Mouse (Mus musculus): Measurements from ENCODE around the gene Bnc2.

Gene Bnc2

DNA sequence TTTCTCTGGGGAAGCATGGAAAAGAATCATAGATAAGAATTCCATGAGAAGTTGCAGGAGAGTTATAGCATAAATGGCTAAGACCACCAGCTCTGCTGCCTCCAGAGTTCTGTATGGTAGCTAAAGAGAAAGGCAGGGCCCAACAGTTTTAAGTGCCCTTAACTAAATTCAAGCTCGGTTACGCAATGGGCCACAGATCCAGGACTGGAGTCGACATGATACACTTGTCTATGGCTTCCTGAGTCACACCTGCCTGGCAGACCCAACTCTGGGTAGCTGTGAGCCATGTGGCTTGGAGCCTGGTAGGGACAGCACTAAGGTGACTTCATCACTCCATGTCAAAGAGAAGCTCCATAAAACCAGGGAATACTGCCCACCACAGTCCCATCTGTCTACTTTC, 53.3 kb downstream of the Bnc2 start:
- no peaks in the 10 kb centered on the region for H3K36me3 ChIP-seq (ENCODE audit: insufficient read depth, low read length)
- H3K27me3 ChIP-seq (ENCODE audit: insufficient read depth, low read length) = no peaks in the 10 kb centered on the region
- H3K4me3 ChIP-seq (replicated peaks; ENCODE audit: low read length) = no peak overlapping the region
- no peaks in the 10 kb centered on the region for H3K9me3 ChIP-seq (ENCODE audit: low read length)
- H3K4me1 ChIP-seq (replicated peaks; ENCODE audit: low read depth, low read length) = peaks cover 44% of the 10 kb centered on the region
- TF ChIP-seq CTCF (conservative IDR thresholded peaks at IDR 0.05; ENCODE audit: low read length) (no peak), NANOG (IDR thresholded peaks at IDR 0.05; ENCODE audit: borderline replicate concordance, low read length) (no peak), POU5F1 (IDR thresholded peaks at IDR 0.05; ENCODE audit: borderline replicate concordance, low read length) (no peak)

DNA sequence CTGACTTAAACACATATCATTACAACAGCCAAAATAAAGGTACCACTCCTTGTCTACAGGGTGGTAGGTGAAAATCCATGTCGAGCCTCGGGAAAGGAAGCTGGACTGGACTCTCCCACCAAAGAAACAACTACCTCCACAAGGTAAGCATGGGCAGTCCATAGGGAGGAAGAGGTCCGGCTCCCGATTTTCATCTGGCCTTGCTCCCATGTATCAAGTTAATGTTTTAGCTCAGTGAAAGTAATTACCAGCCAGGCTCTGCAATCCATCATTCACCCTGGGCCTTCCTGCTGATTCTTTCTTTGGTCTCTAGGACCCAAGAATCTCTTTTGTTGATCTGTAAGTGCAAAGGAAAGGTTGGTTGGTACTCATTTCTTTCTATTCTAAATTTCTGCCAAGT, 65.2 kb downstream of the Bnc2 start:
- no peaks in the 10 kb centered on the region for H3K4me1 ChIP-seq (replicated peaks; ENCODE audit: low read depth, low read length)
- H3K36me3 ChIP-seq (ENCODE audit: insufficient read depth, low read length) = no peaks in the 10 kb centered on the region
- TF ChIP-seq CTCF (conservative IDR thresholded peaks at IDR 0.05; ENCODE audit: low read length) = no peak
- TF ChIP-seq NANOG (IDR thresholded peaks at IDR 0.05; ENCODE audit: borderline replicate concordance, low read length) = no peak
- no peak for TF ChIP-seq POU5F1 (IDR thresholded peaks at IDR 0.05; ENCODE audit: borderline replicate concordance, low read length)
- no peak overlapping the region for H3K4me3 ChIP-seq (replicated peaks; ENCODE audit: low read length)
- H3K27me3 ChIP-seq (ENCODE audit: insufficient read depth, low read length) = no peaks in the 10 kb centered on the region
- no peaks in the 10 kb centered on the region for H3K9me3 ChIP-seq (ENCODE audit: low read length)

DNA sequence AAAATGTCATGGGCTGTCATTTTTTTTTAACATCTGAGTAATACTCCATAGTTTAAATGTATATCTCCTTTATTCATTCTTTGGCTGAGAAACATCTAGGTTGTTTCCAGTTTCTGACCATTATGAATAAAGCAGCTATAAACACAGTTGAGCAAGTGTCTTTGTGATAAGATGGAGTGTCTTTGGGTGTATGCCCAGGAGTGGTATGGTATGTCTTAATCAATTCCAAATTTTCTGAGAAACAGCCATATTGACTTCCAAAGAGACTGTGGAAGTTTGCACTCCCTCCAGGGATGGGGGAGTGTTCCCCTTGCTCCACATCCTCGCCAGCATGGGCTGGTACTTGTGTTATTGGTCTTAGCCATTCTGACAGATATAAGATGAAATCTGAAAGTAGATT, 70.6 kb downstream of the Bnc2 start:
- no peaks in the 10 kb centered on the region for H3K36me3 ChIP-seq (ENCODE audit: insufficient read depth, low read length)
- no peaks in the 10 kb centered on the region for H3K27me3 ChIP-seq (ENCODE audit: insufficient read depth, low read length)
- no peak overlapping the region for H3K4me3 ChIP-seq (replicated peaks; ENCODE audit: low read length)
- TF ChIP-seq POU5F1 (IDR thresholded peaks at IDR 0.05; ENCODE audit: borderline replicate concordance, low read length) (no peak), CTCF (conservative IDR thresholded peaks at IDR 0.05; ENCODE audit: low read length) (no peak), NANOG (IDR thresholded peaks at IDR 0.05; ENCODE audit: borderline replicate concordance, low read length) (no peak)
- no peaks in the 10 kb centered on the region for H3K9me3 ChIP-seq (ENCODE audit: low read length)
- peaks cover 7% of the 10 kb centered on the region for H3K4me1 ChIP-seq (replicated peaks; ENCODE audit: low read depth, low read length)

DNA sequence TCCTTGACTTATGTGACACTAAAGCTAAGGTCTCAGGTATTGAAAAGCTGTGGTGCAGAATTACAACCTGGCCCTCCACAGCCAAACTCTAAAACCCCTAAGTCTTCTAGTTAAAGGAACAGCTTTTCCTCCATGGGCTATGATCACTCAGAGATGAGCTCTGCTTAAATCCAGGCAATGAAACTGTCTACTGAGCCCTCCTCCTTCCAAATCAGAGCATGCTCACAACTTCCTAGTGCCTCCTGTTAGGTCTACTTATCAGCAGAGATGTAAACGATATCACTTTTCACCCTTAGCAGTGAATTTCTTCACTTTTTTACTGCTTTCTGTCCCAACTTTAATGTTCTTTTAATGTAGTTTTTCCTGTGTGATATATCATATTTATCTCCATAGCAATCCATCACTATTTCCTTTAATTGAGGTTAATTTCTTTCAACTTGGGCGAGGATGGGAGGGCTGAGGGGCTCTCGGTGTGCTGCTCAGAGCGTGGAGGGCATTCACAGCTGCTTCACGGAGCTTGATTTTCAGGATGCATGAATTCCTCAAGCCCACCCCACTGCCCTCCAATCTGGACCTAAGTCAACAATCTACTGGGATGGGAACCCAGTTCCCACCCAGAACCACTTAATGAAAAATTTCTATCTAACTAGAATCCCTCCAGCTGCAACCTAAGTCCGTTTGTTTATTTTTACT, 94.7 kb downstream of the Bnc2 start:
- peaks cover 18% of the 10 kb centered on the region for H3K4me1 ChIP-seq (replicated peaks; ENCODE audit: low read depth, low read length)
- H3K4me3 ChIP-seq (replicated peaks; ENCODE audit: low read length) = no peak overlapping the region
- no peaks in the 10 kb centered on the region for H3K9me3 ChIP-seq (ENCODE audit: low read length)
- no peaks in the 10 kb centered on the region for H3K36me3 ChIP-seq (ENCODE audit: insufficient read depth, low read length)
- no peaks in the 10 kb centered on the region for H3K27me3 ChIP-seq (ENCODE audit: insufficient read depth, low read length)
- TF ChIP-seq POU5F1 (IDR thresholded peaks at IDR 0.05; ENCODE audit: borderline replicate concordance, low read length) = no peak
- TF ChIP-seq CTCF (conservative IDR thresholded peaks at IDR 0.05; ENCODE audit: low read length) = no peak
- no peak for TF ChIP-seq NANOG (IDR thresholded peaks at IDR 0.05; ENCODE audit: borderline replicate concordance, low read length)

DNA sequence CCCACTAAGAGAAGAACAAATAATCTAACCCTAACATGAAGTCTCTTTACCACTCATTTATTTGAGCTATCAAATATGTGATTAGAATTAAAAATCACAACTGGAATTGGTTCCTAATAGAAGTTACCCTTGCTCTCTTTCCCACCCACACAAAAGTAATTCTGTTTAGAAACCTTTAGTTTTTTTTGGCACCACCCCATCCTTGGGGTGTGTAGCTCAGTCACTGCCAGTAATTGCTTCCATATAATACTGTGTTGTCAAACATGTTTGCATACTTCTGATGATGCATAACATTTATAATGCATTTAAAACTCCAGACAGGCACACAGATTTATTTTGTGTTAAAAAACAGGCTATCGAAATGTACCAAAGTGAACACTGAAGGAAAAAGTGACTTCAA, 96.8 kb downstream of the Bnc2 start:
- Histone ChIP-seq H3K4me1 (replicated peaks; ENCODE audit: low read depth, low read length) (peaks cover 18% of the 10 kb centered on the region), H3K4me3 (replicated peaks; ENCODE audit: low read length) (no peak overlapping the region), H3K9me3 (ENCODE audit: low read length) (no peaks in the 10 kb centered on the region), H3K36me3 (ENCODE audit: insufficient read depth, low read length) (no peaks in the 10 kb centered on the region), H3K27me3 (ENCODE audit: insufficient read depth, low read length) (no peaks in the 10 kb centered on the region)
- TF ChIP-seq POU5F1 (IDR thresholded peaks at IDR 0.05; ENCODE audit: borderline replicate concordance, low read length) (no peak), NANOG (IDR thresholded peaks at IDR 0.05; ENCODE audit: borderline replicate concordance, low read length) (no peak), CTCF (conservative IDR thresholded peaks at IDR 0.05; ENCODE audit: low read length) (no peak)

DNA sequence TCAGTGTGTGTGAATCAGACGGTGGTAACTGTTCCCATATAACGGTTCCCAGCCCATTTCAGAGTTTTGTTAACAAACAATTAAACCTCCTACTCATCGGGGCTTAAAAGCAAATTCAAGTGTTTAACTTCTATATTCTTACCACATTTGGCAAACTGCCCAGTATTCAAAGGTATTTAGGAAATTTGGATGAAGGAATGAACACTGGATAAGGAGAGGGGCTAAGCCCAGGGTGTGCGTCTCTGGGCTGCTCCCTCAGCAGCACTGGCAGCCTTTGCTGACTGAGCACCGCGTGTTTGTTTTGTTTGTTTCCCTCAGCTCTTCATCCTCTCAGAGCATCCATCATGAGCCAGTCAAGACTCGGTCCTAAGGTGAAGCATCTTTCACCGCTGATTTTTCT, 109.0 kb downstream of the Bnc2 start:
- TF ChIP-seq NANOG (IDR thresholded peaks at IDR 0.05; ENCODE audit: borderline replicate concordance, low read length) (no peak), POU5F1 (IDR thresholded peaks at IDR 0.05; ENCODE audit: borderline replicate concordance, low read length) (no peak), CTCF (conservative IDR thresholded peaks at IDR 0.05; ENCODE audit: low read length) (no peak)
- no peaks in the 10 kb centered on the region for H3K27me3 ChIP-seq (ENCODE audit: insufficient read depth, low read length)

DNA sequence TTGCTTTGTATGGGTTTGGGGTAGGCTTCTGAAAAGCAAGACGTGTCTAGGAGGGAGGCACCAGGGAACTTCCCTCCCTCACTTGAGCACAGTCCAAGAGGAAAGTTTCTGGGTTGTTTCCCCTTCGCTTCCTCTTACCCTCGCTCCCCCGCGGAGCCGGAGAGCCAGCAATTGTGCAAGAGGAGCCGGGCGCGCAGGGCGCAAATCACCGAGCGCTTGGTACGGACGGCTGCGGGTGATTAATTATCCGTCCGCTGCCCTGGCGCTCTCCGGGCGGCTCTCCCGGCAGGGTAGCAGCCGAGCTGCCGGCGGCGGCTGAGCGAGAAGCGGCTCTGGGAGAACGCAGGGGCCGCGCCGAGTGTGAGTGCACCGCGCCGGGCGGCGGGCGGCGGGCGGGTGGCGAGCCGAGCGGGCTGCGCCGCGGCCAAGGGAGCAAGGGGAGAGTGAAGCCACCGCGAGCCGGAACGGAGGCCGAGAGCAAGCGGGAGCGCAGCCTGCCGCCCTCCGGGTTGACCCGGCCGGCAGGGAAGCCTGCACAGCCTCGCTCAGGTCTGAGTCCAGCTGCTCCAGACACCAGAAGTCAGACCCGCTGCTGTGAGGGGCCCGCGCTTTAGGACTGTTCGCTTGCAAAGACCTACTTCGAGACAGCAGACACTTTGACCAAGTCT, 129.7 kb downstream of the Bnc2 start:
- H3K36me3 ChIP-seq (ENCODE audit: insufficient read depth, low read length) = no peaks in the 10 kb centered on the region
- peaks cover 5% of the 10 kb centered on the region for H3K27me3 ChIP-seq (ENCODE audit: insufficient read depth, low read length)
- no peaks in the 10 kb centered on the region for H3K9me3 ChIP-seq (ENCODE audit: low read length)
- H3K4me1 ChIP-seq (replicated peaks; ENCODE audit: low read depth, low read length) = peaks cover 44% of the 10 kb centered on the region
- TF ChIP-seq POU5F1 (IDR thresholded peaks at IDR 0.05; ENCODE audit: borderline replicate concordance, low read length) (no peak), NANOG (IDR thresholded peaks at IDR 0.05; ENCODE audit: borderline replicate concordance, low read length) (no peak), CTCF (conservative IDR thresholded peaks at IDR 0.05; ENCODE audit: low read length) (no peak)
- peak overlapping the region; percentile 86 for H3K4me3 ChIP-seq (replicated peaks; ENCODE audit: low read length)

More for the DNA sequence above, 109.0 kb downstream of the Bnc2 start:
- Histone ChIP-seq H3K36me3 (ENCODE audit: insufficient read depth, low read length) (no peaks in the 10 kb centered on the region), H3K4me1 (replicated peaks; ENCODE audit: low read depth, low read length) (peaks cover 38% of the 10 kb centered on the region), H3K9me3 (ENCODE audit: low read length) (no peaks in the 10 kb centered on the region), H3K4me3 (replicated peaks; ENCODE audit: low read length) (no peak overlapping the region)

DNA sequence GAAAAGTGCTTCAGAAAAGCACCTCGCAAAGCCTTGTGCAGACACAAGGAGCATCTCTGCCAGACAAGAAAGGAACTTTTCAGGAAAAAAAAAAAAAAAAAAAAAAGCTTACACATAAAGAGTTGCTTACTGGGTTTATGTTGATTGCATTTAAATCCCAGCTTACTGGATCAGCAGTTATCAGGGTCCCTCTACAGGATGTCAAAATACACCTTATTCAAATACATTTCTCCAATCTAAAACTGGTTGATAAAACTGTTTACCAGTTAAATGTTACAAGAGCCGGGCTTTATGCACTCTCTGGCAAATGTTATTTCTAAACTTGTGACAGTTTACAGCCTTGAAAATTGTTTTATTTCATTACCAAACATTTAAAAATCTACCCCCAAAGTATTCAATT, 130.4 kb downstream of the Bnc2 start:
- TF ChIP-seq NANOG (IDR thresholded peaks at IDR 0.05; ENCODE audit: borderline replicate concordance, low read length) = no peak
- TF ChIP-seq POU5F1 (IDR thresholded peaks at IDR 0.05; ENCODE audit: borderline replicate concordance, low read length) = no peak
- TF ChIP-seq CTCF (conservative IDR thresholded peaks at IDR 0.05; ENCODE audit: low read length) = no peak
- Histone ChIP-seq H3K27me3 (ENCODE audit: insufficient read depth, low read length) (peaks cover 5% of the 10 kb centered on the region), H3K4me1 (replicated peaks; ENCODE audit: low read depth, low read length) (peaks cover 43% of the 10 kb centered on the region), H3K36me3 (ENCODE audit: insufficient read depth, low read length) (no peaks in the 10 kb centered on the region), H3K9me3 (ENCODE audit: low read length) (no peaks in the 10 kb centered on the region), H3K4me3 (replicated peaks; ENCODE audit: low read length) (peak overlapping the region; percentile 86; the same call in 1 of the 2 replicates)
